Mouse (Mus musculus) stomach, embryonic 16.5 days (tissue): ENCODE measurements at regions not wholly inside any gene's neighbourhood (a gene's known extent, or its start where the extent isn't known, plus 50 kb on each side); places are given as distances from the start of the nearest gene placed in this dataset.
A peak's percentile ranks its signal among the peaks of the same experiment; 100 is the strongest.

Experiments used
- ATAC-seq: fragments of 200-750 bp; cut with Nextera tagmentation; 2 replicates; pipeline ENCODE4 v1.8.0; 2017; ENCODE audit warnings: moderate number of reproducible peaks, moderate TSS enrichment; ENCODE audit not compliant: insufficient read depth, low FRiP score
- H3K27ac ChIP-seq: fragments of 300-500 bp; sonication (generic); 2 replicates; pipeline ENCODE4 v1.5.1; 2014; ENCODE audit warnings: low read length
- H3K27me3 ChIP-seq: fragments of 300-500 bp; sonication (generic); 2 replicates; pipeline ENCODE4 v1.6.1; 2014; ENCODE audit warnings: low read length, control low read depth, mixed read lengths; ENCODE audit not compliant: control insufficient read depth, insufficient read depth
- H3K36me3 ChIP-seq: fragments of 300-500 bp; sonication (generic); 2 replicates; pipeline ENCODE4 v1.6.1; 2014; ENCODE audit warnings: low read length; ENCODE audit not compliant: control insufficient read depth, insufficient read depth
- H3K4me1 ChIP-seq: fragments of 300-500 bp; sonication (generic); 2 replicates; pipeline ENCODE4 v1.6.1; 2014; ENCODE audit warnings: low read length, control low read depth, mixed read lengths; ENCODE audit not compliant: control insufficient read depth, insufficient read depth
- H3K4me2 ChIP-seq: fragments of 300-500 bp; sonication (generic); 2 replicates; pipeline ENCODE4 v1.6.1; 2014; ENCODE audit warnings: low read depth, low read length, mixed read lengths
- H3K4me3 ChIP-seq: fragments of 300-500 bp; sonication (generic); replicated peaks from 2 replicates; pipeline ENCODE4 v1.5.1; 2014; ENCODE audit warnings: mild to moderate bottlenecking, low read length
- H3K9ac ChIP-seq: fragments of 300-500 bp; sonication (generic); 2 replicates; pipeline ENCODE4 v1.6.1; 2014; ENCODE audit warnings: low read length
- H3K9me3 ChIP-seq: fragments of 300-500 bp; sonication (generic); replicated peaks from 2 replicates; pipeline ENCODE4 v1.6.1; 2016; ENCODE audit warnings: low read length, control low read depth; ENCODE audit not compliant: control insufficient read depth
- WGBS: fragments of 180-500 bp; shearing (Covaris S2); extraction: QIAGEN DNeasy Blood & Tissue Kit; methylation state at CpG from one replicate; pipeline ENCODE4 v1.1.7; 2014; 5-methylcytosine and 5-hydroxymethylcytosine counted together

DNA sequence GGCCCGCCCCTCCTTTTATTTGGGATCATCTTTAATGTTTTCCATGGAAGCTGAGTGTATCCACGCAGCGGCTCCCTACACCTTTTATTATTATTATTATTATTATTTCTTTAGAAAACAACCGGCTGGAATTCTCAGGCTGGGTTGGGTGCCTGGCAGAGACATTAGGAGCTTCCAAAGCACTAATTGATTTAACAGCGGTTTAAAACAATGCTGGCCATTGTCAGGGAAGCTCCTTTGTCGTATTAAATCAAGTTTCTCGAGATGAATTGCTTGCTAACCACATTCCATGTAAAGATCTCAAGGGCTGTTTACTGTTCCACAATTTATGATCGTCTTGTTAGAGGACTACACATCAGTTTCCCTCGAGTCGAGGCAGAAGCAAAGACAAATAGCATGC is 539.4 kb downstream of the Etnk1 start:
- WGBS, result 61% methylated on average over 10 of the region's 10 CpGs
- no peak overlapping the region for H3K27ac ChIP-seq
- H3K4me1 ChIP-seq, result no peaks in the 10 kb centered on the region

GRCm38 (mm10) chr6:143714461-143714860 is 547.4 kb downstream of the Etnk1 start:
- no peaks in the 10 kb centered on the region for H3K36me3 ChIP-seq

More for the DNA sequence above, 539.4 kb downstream of the Etnk1 start:
- H3K4me2 ChIP-seq, result no peak overlapping the region
- H3K27me3 ChIP-seq, result no peaks in the 10 kb centered on the region
- no peak overlapping the region for H3K4me3 ChIP-seq
- no peaks in the 10 kb centered on the region for H3K9me3 ChIP-seq
- ATAC-seq, result no peak
- H3K36me3 ChIP-seq, result no peaks in the 10 kb centered on the region
- H3K9ac ChIP-seq, result no peak overlapping the region

DNA sequence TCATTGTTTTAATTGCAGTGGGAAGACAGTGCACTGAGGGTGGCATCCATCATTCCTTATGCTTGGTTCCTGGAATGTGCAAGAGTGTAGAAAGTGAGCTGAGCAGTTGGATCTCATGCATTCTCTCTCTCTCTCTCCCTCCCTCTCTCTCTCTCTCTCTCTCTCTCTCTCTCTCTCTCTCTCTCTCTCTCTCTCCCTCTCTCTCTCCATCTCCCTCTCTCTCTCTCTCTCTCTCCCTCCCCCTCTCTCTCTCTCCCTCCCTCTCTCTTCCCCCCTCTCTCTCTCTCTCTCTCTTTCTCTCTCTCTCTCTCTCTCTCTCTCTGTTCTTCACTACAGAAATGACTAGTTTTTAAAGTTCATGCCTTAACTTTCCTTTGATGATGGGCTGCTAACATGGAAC is 583.1 kb downstream of the Etnk1 start:
- no peak for ATAC-seq
- H3K27me3 ChIP-seq, result no peaks in the 10 kb centered on the region

More at GRCm38 (mm10) chr6:143714461-143714860, 547.4 kb downstream of the Etnk1 start:
- WGBS, result 49% methylated on average over 10 of the region's 10 CpGs
- Histone ChIP-seq H3K27me3 (no peaks in the 10 kb centered on the region), H3K4me1 (no peaks in the 10 kb centered on the region), H3K4me3 (peak overlapping the region; percentile 7; the same call in 1 of the 2 replicates), H3K9ac (no peak overlapping the region), H3K9me3 (no peaks in the 10 kb centered on the region), H3K4me2 (peak overlapping the region; percentile 38), H3K27ac (no peak overlapping the region)
- no peak for ATAC-seq

GRCm38 (mm10) chr6:143751076-143752070 is 584.4 kb downstream of the Etnk1 start:
- H3K36me3 ChIP-seq, result no peaks in the 10 kb centered on the region
- WGBS, result 46% methylated on average over 14 of the region's 14 CpGs
- H3K9ac ChIP-seq, result peak overlapping the region; percentile 37; the same call in 1 of the 2 replicates
- H3K9me3 ChIP-seq, result no peaks in the 10 kb centered on the region
- peak; percentile 93 for ATAC-seq
- H3K27ac ChIP-seq, result peak overlapping the region; percentile 79
- peak overlapping the region; percentile 48 for H3K4me2 ChIP-seq
- no peaks in the 10 kb centered on the region for H3K4me1 ChIP-seq
- H3K27me3 ChIP-seq, result no peaks in the 10 kb centered on the region
- peak overlapping the region; percentile 32 for H3K4me3 ChIP-seq

More for the DNA sequence above, 583.1 kb downstream of the Etnk1 start:
- H3K4me1 ChIP-seq, result no peaks in the 10 kb centered on the region
- H3K27ac ChIP-seq, result no peak overlapping the region
- H3K4me3 ChIP-seq, result no peak overlapping the region
- H3K36me3 ChIP-seq, result no peaks in the 10 kb centered on the region
- no peaks in the 10 kb centered on the region for H3K9me3 ChIP-seq
- H3K4me2 ChIP-seq, result no peak overlapping the region
- H3K9ac ChIP-seq, result no peak overlapping the region

DNA sequence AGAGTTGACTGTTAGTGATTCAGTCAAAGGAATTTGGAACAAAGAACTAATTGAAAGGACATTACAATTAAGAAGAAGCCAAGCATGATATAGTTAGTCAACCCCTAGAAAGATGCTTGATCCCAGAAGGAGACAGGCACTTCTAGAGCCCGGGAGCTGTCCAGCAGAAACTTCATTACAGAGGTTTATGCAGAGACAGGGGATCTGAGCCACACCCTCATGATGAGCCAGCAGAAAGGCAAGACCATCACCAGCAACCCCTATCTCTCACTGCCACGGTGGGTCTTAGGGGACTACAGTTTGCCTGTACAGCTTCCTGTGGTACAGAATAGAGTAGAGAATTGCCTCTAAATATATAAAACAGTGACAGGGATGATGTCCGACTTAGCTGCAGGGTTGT is 590.4 kb downstream of the Etnk1 start:
- Histone ChIP-seq H3K27me3 (no peaks in the 10 kb centered on the region), H3K36me3 (no peaks in the 10 kb centered on the region), H3K9me3 (no peaks in the 10 kb centered on the region), H3K4me2 (no peak overlapping the region), H3K4me1 (no peaks in the 10 kb centered on the region), H3K4me3 (no peak overlapping the region), H3K27ac (no peak overlapping the region), H3K9ac (no peak overlapping the region)
- WGBS, result 61% methylated on average over 3 of the region's 3 CpGs
- ATAC-seq, result no peak

DNA sequence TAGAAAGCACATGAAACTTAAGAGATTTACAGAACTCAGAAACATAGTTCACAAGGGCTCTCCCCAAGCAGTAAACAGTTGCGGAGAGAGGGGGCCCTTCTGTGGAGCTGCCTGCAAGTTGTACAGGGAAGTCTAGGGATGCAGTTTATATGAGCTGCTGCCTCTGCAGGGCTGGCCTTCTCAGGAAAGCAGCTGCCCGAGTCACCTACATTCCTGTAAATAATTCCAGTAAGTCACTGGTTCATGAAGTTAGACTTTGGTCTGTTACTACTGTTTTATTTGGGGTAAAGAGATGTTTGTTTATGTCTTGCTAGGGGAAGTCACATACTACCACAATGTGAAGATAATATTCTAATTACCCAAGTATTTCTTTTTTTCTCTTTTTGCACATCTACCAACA is 601.1 kb downstream of the Etnk1 start:
- Histone ChIP-seq H3K4me1 (no peaks in the 10 kb centered on the region), H3K4me2 (no peak overlapping the region), H3K27ac (no peak overlapping the region), H3K36me3 (no peaks in the 10 kb centered on the region), H3K27me3 (no peaks in the 10 kb centered on the region), H3K4me3 (no peak overlapping the region), H3K9ac (no peak overlapping the region), H3K9me3 (0 out of 2 replicates have a peak, but pooled peaks cover 3% of the 10 kb centered on the region)
- 66% methylated on average over 2 of the region's 2 CpGs for WGBS
- ATAC-seq, result no peak
